Mouse (Mus musculus) left cerebral cortex, adult 8-10 months (tissue): ENCODE data around the gene Chst11. TPM values are rescaled to one million over a fixed set of nuclear protein-coding genes. Genes with fewer than 3 reads are reported as not detected.

Source experiments
- DNase-seq, 2 experiments: peaks; one replicate each; pipeline ENCODE4 v3.0.0; 2022; ENCODE audit warnings: low spot score in 2 of 2
- total RNA-seq, 4 experiments: library from RNA; stranded (reverse); gene quantifications; 2 replicates each; pipeline ENCODE4 v1.2.4; 2022

The Chst11 gene
- total RNA-seq, 4 experiments from 2014 or later, result 33.0 to 38.0 (median 33.5) TPM

DNA sequence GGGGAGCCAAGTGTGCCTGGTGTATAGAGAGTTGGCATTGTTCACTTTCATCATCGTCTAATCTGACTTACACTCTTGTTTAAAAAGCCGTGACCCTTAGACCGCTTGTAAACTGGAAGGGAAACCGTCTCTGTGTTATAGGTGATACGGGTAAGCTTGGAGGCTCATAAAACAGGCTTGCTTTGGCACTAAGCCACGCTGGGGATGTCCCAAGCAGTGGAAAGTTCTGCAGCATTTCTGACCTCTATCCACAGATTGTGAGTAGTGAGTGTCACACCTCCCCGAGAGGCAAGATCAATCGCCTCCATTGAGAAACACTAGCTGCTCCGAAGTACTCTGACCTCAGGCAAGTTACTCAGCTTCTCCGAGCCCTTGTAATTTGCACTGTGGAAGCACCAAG lies 47.3 kb downstream of the Chst11 start:
- DNase-seq, result no peak

DNA sequence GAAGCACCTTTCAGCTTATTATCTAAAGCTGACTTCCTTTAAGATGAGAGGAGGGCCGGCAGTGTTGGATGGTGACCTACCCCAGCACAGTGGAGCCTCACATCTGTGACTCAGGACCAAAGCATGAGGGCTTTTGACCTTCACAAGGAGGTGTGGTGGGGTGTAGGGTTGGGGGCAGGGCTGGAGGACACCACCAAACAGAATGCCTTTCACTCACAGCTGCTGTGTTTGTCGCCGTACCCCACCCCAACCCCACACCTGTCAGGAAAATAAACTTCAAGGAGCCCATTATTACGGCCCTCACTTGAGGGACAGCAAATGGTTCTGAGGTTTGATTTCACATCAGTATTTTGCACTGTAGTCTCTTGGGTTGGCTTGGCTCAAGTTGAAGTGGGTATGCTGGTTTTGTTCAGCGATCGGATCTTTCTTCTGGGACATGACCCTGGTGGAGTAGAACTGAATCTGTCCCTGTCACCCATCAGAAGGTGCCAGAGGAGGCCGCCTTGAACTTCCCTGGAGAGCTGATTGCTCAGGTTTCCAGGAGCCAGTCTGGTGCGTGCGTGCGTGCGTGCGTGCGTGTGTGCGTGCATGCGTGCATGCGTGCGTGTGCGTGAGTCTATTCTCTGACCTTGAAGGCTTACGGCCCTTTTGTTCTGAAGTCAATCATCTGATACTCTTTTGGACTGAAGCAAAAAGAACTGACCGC lies 51.2 kb downstream of the Chst11 start:
- DNase-seq, result no peak

DNA sequence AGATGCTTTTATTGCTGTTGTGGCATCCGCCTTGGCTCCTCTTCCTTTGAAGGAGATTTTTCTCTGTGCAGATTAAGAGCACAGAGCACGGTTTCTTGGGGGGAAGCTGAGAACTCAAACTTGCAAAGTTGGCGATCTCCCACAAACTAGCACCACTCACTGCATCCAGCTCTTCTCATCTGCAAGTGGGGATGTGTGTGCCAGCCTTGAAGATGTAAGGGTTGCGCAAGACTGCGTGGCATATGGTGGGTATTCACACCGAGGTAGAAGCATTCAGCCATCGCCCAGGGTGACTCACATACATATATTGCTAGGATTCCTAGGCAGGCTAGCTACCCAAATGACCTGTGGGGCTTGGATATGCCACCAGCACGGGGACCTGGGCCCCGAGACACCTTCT lies 52.9 kb downstream of the Chst11 start:
- DNase-seq, result peak in 1 of 2 experiments; percentile 74

DNA sequence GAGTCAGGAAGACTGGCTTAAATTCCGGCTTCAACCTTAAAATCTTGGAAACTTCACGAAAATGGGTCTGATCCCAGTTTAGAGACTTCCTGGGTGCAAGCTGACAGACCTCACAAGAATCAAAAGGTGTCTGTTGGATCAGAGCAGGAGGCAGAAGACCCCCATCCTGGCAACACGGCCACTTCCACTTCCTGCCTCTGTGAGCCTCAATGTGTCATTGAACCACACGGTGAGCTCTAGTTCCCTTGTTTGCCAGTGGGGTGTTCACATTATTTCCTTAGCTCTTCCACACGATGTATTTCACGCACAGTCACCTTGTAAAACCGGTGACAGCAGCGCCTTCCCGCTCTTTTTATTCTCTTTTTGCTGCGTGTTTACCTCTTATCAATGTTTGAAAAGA lies 54.1 kb downstream of the Chst11 start:
- no peak for DNase-seq

DNA sequence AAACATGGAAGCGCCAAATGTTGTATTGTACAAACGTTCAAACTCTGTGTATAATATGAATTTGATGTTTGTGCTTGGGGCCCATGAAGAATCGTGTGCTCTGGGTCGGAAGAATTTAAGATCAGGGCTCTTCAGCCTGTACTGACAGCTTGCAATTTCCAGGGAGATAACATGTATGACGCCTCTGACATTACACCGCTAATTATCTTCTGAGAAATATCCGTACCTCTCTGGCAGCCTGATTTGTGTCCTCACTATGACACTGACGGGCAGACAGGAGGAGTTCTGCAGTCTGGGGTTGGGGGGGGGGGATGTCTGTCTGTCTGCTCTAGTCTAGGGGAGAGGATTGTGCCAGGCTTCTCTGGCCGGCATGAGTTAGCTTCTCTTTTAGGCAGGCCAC lies 56.6 kb downstream of the Chst11 start:
- no peak for DNase-seq

DNA sequence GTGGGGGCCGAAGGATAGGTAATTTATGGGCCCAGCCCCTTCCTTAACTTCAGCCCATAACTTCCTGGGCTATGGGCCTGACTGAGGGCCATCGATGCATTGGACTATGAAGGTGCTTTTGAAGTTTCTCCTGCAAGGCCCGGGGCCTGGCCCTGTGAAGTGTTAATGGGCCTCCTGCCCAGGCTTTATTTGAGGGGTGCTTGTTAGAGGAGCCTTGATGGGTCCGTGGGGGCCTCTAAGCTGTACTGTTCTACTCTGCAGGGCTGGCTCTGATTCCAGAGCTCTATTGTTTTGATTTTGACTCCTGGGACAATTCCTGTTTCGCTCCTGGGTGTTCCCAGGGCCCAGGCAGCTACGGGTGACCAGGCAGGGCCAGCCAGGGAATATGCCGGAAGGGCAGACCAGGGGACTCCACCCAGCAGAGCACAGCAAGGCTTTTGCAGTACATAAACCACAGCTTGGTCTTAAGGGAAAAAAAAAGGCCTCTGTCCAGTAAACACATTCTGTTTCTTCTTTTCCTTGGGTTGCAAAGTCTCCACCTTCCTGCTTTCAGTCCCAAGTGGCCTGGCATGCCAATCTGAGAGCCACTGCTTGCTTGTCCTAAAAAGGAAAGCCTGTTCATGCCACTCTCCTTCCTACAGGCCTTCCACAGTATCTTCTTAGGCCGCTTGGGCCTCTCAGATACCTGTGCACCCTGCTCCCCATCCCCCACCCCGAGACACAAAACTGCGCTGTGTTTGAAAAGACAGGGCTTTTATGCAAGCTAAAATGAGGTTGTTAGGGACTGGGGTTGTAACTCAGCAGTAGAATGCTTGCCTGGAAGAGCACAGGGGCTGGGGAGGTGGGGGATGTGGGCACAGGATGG lies 57.5 kb downstream of the Chst11 start:
- DNase-seq, result no peak

DNA sequence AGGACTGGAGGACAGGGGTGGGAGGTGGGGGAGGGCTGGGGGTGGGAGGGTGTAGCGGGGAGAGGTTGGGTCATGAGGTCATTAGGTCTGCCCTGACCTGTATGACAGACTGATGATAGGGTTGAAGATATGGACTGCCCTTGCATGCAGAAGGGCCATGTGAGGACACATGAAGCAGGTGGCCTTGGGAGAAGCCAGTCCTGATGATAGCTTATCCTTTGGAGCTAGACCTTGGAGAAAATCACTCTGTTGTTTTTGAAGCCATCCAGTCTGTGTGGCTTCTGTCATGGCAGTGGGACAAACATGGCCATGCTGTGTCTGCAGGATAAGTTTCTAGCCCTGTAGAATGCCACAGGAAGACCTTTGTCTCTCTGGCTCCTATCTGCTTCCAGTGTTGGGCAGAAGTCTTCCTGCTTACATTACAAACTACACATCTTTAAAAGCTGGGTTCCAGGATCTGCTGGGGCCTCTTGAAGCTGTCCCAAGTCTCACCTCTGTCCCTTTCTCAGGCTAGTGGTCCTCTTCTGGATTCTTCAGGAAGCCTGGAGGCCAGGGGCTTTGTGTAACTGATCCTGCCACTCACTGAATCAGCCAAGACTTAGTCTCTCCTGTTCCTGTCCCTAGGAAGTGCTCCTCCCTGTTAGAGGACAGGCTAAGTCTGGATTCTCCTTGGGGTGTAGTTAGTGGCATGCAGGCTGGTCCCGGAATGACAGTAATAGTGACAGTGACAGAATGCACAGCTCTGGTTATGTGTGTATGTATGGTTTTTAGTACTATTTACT lies 58.4 kb downstream of the Chst11 start:
- no peak for DNase-seq

DNA sequence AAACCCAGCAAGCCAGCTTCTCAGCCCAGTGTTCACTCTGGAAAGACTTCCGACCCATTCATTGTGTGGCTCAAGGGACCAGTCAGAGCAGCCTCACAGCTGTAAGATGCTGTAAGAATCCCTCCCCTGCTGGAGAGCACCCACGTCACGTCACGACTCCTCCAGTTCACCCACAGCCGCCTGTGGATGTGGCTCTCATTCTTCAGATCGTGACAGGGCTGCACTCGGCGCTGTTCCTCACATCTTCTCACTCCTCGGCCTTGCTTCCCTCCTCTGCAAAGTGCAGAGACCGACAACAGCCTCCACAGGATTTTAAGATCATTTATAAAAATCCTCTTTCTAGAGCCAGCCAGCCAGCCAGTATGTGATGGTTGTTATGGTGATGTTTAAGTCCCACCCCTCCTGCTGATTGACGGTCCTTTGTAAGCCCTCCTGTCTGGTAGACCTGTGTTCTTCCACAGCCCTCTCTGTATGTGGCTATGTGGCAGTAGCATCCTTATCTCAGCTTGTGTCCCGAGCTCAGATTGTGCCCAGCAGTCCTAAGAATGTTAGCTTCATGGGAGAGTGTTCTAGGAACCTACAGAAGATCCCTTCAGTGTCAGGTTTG lies 64.0 kb downstream of the Chst11 start:
- DNase-seq, result peak in 1 of 2 experiments; percentile 76

DNA sequence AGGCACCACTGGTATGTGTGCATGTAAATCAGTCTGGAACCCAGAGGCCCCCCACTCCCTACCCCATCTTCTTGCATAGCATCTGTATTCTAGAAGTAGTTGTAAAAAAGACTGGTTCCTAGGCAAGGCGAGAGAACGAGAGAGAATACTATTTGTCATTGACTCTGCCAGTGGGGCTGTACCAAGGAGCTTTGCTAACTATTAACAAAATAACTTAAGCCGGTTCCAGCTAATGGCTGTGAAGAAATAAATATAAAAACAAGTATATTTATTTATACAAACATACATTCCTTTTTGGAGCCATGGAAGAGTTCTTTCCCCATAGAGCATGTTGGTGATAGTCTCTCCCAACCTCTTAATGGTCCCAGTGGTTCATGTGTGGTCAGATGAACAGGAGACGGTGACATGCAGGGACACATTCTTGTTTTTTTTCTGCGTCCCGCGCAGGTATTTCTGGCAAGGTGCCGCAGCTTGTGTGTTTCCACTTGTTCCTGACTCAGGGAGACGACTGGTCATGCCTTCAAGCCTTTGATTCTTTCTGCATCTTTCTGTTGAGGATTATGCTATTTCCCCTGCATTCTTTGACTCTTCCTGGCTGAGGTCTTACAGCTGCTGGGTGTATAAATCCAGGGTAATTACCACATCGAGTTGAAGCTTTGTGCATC lies 68.7 kb downstream of the Chst11 start:
- no peak for DNase-seq

DNA sequence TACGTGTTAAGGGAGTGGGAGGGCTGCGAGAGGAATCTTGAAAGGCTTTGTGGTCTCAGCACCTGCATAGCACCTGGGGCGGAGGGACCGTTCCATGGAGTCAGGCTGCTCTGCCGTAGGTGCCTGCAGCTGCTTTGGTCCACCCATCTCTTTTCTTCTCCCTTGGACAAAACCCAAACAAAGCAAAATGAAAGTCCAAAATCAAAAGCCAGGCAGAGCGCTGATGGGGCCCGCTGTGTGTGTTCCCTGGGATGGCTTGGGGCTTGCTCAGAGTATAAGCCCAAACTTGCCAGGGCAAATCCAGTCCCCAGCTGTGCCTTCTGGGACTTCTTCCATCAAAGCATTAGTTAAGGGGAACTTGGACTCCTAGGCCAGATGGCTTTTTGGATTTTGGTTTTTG lies 71.0 kb downstream of the Chst11 start:
- DNase-seq, result no peak

DNA sequence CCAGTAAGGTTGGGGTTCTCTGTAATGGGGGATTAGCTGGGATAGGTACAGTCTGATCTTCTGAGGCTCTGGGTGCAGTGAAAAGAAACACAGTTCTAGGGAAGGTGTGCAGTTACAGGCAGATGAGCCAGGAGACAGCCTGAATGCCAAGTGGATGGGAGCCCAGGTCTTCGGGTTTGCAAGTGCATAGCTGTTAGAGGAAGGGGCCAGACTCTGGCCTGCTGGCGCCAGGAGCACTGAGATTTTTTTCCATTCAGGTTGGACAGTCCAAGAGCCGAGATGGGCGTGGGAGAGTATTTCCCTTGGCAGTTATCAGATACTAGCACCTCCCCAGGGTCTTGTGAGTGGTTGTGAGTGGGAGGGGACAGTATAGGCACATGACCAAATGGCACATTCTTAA lies 71.6 kb downstream of the Chst11 start:
- DNase-seq, result no peak

DNA sequence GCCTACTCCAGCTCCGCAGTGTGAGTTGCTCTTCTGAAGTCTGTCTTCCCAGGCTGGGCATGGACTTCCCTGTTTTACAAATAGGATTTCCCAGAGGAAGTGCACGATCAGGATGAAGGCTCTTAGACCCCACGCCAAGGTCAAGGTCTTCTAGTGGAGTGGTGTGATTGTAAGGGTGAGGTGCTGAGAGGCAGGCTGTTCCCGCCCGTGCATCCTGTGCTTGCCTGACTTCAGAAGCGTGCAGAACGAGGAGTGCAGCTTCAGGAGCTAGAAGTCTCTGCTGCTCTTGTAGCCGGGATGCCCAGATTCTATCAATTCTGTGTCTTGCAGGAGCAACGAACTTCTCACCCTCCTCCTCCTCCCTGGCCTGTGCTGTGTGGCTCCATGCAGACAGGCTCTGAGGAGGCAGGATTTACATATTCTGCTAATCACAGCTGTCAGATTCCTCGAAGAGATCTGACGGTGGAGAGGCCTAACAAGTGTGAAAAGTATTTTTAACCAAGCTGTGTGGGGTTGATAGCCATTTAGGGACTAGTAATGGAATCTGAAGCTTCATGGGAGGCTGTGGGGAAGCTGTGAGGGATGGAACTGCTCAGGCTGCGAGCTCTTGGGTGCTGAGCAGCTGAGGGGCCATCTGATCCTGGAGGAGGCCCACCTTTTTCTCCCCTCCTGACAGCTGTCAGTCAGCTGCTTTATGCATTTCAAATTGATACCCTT lies 74.9 kb downstream of the Chst11 start:
- peak in 1 of 2 experiments; percentile 41 for DNase-seq

DNA sequence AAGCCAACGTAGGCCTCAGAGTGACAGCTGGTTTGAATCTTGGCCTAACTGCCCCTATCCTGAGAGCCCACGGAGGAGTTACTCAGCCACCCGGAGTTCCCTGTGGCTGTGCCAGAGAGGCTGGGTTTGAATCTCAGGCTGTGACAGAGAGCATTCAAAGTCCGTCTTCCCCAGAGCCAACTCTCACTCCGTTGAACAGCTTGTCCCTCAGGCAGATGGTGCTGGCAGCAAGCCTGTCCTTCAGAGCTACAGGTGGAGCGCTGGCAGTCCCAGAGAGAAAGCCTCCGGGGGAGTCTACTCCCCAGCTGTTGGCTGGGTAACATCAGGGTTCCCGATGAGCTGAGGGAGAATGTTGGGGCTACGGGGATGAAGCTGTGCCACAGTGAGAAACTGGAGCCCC lies 77.0 kb downstream of the Chst11 start:
- DNase-seq, result peak in 1 of 2 experiments; percentile 68

DNA sequence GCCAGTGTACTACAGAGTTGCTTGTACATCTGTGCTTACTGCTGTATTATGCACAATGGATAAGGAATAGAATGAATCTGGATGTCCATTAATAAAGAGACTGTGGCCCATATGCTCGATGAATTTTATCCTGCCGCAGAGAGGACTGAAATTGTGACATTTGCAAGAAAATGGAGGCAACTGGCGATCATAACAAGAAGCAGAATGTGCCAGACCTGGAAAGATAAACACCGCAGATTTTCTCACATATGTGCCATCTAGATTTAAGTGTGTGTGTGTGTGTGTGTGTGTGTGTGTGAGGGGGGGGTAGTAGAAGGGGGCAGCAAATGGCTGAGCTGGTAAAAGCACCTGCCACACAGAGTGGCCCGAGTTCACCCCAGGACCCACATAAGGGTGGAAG lies 79.5 kb downstream of the Chst11 start:
- no peak for DNase-seq

DNA sequence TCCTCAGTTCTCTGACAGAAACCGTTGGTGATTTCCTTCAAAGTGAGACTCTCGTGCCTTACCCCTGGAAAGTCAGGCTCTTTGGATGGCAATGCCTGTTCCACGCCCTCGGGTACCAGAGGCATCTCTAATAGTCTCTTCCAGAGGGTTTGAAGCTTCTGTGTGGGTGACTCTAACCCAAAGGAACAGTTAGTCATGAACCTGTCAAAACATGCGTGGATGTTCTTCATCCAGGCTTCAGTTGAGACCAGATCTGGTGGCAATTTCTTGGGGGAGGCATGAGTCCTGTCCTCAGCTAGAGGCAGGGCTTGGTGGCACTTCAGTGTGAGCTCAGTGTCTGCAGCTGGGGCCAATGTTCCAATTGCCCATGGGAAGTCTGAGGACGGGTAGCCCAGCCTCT lies 80.9 kb downstream of the Chst11 start:
- no peak for DNase-seq

DNA sequence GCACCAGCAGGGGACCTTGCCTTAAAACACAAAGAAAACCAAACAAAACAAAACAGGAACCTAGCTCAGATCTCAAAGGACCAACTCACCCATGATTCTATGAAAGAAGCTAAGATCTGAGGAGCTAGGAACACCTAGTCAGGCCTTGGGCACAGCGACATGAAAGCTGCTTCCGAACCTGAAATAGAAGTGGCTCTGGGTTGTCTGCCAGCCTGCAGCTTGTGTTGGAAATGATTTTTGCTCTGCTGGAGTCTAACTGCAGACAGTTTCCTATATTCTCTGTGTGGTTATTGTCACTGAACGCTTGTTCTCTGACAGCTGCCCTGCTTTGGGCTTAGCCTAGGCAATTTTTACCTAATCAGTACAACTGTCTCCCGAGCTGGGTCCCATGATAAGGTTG lies 82.0 kb downstream of the Chst11 start:
- DNase-seq, result no peak

DNA sequence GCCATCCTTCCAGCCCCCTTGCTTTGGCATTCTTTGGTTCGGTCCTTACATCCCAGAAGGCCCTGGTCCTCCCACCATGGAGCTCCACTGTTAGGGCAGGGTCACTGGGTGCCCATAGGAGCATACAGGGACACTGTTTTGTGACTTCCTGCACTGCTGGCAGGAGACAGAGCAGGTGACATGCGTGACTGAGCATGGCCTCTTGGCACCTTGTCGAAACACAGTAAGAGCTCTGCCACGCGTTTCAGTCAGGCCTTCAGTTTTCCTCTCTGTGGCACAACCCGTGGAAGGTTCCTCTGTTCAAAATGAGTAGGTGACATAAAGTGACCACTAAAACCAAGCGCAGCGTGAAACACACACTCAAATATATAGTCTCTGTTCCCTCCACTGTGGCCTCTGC lies 83.2 kb downstream of the Chst11 start:
- no peak for DNase-seq

DNA sequence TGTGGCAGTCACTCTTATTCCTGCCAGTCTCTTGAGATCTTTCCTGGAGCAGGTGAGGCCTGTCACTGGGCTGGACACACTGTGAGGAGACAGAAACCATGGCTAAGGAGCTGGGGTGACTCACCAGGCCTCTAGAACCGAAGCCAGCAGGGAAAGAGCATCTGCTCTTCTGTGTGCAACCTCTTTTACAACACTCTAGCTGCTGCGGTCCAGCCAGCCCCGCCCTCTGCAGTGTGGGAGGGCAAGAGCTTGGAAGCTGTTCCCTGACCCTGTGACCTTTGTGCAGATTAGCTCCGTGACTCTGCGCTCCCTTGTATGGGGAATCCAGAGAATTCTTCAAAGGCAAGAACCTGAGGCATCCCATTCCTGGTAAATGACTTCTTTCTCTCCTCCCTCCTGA lies 84.5 kb downstream of the Chst11 start:
- no peak for DNase-seq

DNA sequence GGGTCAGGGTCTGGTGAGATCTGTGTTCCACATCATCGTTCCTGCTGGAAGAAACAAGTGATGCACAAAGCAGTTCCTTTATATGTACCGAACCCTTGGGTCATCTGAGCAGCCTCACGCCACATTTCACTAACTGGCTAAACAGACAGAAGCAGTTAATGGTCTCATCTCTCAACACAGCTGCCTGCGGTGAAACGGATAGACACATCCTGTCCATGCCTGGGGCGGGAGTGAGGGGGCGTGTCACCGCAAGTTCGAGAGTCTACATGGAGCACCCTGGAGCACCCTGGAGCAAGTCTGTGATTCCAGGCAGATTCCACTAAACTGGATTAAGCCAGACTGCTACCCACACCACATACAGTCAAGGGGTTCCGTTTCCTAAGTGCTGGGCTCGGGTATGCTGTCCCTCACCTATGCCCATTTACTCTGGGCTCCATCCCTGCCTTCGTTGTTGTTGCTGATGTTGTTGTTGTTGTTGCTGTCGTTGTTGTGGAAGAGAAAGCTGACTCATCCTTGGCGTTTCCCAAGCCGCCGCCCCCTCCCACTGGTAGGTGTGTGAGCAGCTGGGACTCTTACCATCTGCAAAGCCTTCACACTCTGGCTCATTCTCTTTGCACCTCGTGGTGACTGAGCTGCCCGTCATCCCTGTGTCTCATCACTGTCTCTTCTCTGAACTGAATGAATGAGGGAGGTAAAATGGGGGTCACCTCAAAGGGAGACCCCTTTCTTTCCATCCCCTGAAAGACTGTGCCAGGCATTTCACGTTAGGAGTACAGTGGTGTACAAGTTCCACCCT lies 86.7 kb downstream of the Chst11 start:
- DNase-seq, result peak in 1 of 2 experiments; percentile 50

DNA sequence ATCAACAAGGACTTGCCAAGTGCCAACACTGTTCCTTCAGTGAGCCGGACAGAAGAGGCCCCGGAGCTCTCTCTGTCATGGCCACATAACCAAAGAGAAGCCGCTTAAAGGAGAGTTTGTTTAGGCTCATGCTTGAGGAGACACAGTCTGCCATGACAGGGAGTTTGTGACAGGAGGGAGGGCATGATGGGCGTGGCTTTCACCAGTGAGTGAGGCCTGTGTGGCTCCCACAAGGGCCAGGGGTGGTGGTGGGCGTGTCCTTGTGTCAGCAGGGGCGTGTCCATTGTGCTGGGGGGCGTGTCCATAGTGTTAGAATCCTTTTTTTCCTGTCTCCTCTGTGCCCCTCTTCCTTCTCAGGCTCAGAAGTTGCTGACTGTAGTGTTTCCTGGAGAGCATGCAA lies 87.8 kb downstream of the Chst11 start:
- DNase-seq, result no peak
